Mouse (Mus musculus) lung, adult 18-20 months (tissue): ENCODE results near the gene Svbp.

Experiments
- DNase-seq, 2 experiments: peaks; one replicate each; pipeline ENCODE4 v3.0.0; 2022; ENCODE audit warnings: mixed read lengths in 2 of 2

Svbp gene

DNA sequence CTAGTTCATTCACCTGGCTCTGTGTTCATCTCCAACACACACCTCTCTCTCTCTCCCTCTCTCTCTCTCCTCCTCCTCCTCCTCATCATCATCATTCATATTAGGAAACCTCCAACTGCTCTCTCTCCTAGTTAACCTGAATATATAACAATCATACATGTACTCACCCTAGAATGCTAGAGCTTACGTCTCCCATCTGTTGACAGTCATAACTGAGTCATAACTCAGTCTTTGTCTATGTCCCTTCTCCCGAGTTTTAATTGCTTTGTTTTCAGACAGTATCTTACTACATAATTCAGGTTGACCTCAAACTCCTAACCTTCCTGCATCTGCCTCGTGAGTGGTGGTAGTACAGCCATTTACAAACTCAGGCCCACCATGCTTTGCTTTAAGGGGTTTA, 3.8 kb upstream of the Svbp start:
- no peak for DNase-seq

DNA sequence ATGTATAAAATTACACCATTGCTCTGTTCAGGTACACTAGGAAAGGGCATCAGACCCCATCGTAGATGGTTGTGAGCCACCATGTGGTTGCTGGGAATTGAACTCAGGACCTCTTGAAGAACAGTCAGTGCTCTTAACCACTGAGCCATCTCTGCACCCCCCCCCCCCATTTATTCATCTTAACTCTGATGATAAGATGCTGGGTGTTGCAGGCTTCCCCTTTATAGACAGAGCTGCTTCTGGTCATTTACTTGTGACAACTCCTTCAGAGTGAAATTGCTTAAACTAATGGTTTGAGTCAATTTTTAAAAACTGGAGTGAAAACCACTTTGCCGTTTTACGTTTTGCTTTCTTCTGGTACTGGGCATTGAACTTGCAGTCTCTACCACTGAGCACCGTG, 2.3 kb upstream of the Svbp start:
- DNase-seq: no peak

DNA sequence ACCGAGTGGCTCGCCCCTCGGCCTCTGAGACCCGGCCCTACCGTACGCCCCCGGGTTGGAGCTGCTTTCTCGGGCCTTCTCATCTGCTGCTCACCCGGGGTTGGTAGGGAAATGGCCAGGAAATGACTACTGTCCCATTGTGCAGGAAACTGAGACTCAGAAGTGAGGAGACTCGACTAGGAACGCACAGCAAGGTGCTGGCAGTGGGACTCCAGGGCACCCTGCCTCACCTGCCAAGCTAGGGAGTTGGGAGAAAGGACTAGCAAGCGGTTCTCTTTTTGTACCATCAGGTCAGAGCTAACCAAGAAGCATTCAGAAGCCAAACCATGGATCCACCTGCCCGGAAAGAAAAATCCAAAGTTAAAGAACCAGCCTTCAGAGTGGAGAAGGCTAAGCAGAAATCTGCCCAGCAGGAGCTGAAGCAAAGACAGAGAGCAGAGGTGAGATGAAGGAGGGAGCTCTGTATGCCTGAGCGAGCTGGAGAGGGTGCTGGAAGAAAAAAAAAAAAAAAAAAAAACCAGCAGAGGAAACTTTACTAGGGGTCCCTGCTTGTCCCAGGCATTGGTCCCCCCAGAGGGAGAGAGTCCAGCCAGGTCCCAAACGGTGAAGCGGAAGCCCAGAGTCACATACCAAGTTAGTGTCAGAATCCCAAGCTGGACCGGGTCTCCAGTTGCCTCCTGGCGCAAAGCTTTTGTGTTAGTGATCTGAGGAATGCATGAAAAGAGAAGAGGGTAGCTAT, 645 bp downstream of the Svbp start:
- no peak for DNase-seq

DNA sequence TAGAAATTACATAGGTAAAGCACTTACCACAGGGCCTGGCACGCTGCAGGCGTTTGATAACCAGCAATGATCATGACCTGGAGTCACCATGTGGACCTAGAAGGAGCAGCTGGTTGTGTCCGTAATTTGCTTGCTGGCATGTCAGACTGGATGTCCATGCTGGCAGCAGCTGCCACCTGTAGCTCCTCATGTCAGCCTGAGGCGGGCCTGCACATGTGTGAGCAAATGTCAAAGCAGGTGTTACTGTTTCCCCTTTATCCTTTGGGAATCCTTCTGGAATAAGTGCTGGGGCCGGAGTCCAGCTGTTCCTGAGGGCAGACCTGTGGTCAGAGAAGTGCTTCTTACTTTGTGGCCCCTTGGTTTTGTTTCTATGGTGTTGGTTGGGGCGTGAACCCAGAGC, 3.0 kb downstream of the Svbp start:
- DNase-seq: no peak

GRCm38 (mm10) chr4:119204672-119205071, 9.6 kb downstream of the Svbp start:
- DNase-seq: peak; percentile 42 to 50

- no peak for DNase-seq
These were observed 21.6 kb downstream of the Svbp start for GRCm38 (mm10) chr4:119216667-119217066.

- peak in 1 of 2 experiments; percentile 21 for DNase-seq
These were observed 23.1 kb downstream of the Svbp start, which contains the start of gene Tmem269 for GRCm38 (mm10) chr4:119218169-119218568. Gene Tmem269 (minus strand): TSS chr4:119218217.

DNA sequence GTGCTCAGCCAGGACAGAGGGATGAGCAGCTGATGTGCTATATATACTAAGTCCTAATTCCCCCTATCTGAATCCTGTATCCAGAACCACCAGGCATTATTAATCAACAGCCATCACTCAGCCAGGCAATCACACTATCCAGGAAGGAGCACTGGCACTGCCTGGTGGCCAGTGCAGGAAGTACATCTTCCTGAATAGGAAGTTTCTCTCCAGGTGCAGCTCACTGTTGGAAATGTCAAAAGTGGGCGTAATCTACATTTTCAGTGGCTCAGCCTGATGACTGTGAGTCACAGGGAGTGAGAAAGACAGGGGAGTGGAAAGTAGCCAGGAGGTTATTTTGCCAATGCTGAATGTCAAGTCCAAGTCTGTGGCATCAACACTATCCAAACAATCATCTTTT, 28.6 kb downstream of the Svbp start:
- peak in 1 of 2 experiments; percentile 37 for DNase-seq

DNA sequence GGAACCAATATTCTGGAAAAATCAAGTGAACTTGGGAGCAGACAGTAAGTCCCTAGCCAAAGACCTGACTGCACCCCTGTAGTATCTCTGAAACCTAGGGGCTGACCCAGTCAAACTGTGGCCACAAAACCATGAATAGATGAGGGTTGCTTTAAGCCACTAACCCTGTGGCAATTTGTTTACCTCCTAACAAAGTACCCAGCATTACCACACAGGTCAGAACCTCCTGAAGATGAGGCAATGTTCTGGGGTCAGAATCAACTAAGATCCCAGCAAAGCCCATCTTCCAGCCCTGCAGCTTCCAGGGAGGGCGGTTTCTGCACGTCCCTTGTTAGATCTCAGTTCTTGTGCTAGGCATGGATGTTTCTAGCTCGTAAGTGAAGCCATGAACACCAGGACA, 29.4 kb downstream of the Svbp start:
- DNase-seq: no peak

DNA sequence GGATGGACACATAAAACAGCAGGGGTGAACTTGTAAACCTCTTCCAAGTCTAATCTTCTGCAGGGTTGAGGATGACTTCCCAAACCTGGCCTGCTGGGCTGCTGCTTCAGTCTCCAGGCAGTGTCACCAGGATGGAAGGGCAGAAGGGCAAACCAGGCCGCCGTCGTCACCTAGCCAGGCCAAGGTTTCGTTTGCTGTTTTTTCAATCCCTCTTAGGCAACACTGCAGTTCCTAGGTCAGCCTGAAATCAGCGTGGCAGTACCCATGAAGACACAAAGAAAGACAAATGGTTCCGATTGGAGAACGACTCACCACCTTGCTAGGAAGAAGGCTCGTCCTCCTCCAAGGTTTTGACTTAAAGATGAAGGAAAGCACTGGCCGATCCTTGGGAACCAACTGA, 30.6 kb downstream of the Svbp start:
- DNase-seq: no peak

- DNase-seq: no peak
These were observed 31.6 kb downstream of the Svbp start for GRCm38 (mm10) chr4:119226751-119227150.

DNA sequence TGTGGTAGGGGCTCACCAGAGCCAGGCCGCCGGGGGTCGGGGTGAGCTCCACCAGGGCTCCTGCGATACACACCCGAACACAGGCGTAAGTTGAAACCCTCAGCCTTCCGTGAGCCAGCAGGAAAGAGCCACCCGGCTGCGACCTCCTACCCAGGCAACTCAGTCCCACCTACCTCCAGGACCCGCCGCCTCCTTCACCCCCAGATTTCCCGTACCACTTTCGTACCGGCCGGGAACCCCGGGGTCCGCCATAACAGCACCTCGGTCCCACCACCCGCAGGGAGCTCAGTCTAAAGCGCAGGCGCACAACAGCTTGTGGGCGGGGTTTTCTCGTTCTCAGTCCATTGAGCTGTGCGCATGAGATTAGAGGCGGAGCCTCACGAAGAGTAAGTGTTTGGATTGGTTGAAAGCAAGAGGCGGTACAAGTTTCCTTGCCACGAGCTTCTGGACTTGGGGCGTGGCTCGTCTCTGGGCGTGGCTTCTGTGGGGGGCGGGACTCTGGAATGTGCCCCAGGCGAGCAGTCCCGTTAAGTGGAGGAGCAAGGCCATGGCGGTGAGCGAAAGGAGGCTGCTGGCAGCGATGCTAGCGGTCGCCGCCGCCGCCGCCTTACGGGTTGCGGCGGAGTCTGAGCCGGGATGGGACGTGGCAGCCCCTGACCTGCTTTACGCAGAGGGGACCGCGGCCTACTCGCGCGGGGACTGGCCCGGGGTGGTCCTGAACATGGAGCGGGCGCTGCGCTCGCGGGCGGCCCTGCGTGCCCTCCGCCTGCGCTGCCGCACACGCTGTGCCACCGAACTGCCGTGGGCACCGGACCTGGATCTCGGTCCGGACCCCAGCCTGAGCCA, 37.5 kb downstream of the Svbp start, which contains the start of the genes AU022252 and P3h1:
TSS of gene AU022252 (minus strand) at position 303 of the 846 bp plus-strand sequence.
TSS of gene P3h1 (plus strand) at position 506 of the 846 bp plus-strand sequence.
- DNase-seq: peak; percentile 100

DNA sequence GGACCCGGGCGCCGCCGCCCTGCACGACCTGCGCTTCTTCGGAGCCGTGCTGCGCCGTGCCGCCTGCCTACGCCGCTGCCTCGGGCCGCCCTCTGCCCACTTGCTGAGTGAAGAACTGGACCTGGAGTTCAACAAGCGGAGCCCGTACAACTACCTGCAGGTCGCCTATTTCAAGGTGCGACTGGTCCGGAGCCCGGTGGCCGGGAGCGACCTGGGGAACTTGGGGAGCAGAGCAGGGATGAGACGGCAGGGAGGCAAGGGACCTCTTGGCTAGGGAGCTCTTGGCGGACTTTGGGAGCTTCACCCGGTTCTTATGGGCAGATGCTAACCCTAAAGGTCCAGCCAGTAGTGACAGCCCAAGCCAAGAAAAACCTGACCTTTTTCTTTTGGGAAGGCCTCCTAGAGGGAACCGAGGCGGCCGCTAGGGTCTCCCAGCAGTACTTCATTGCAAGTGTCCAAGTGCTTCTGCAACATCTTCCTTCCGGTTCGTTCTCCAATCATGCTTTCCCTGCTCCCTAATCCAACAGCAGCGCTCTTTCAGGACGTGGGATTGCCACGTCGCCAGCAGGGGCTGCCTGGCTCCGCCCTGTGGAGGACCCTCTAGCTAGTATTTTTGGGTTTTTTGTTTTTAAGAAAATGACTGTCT, 38.3 kb downstream of the Svbp start:
- peak in 1 of 2 experiments; percentile 24 for DNase-seq

GRCm38 (mm10) chr4:119234348-119234747, 39.2 kb downstream of the Svbp start:
- no peak for DNase-seq

GRCm38 (mm10) chr4:119238661-119239060, 43.6 kb downstream of the Svbp start:
- DNase-seq: no peak

GRCm38 (mm10) chr4:119239181-119239682, 44.1 kb downstream of the Svbp start:
- DNase-seq: peak in 1 of 2 experiments; percentile 42

DNA sequence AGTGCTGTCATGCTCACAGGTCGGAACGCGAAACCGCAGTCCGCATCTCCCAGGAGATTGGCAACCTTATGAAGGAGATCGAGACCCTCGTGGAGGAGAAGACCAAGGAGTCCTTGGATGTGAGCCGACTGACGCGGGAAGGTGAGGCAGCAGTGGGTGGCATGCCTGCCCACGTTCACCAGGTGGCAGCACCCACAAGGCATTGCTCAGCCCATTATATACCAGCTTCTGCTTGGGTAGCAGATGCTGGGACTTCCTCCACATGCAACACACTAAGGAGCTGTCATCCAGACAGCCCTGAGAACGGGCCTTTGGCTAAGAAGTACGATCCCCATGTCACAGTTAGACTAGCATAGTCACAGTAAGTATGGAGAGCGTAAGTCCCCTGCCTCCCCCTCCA, 46.6 kb downstream of the Svbp start:
- DNase-seq: no peak

GRCm38 (mm10) chr4:119242571-119242970, 47.5 kb downstream of the Svbp start:
- DNase-seq: no peak

GRCm38 (mm10) chr4:119244468-119245240, 49.5 kb downstream of the Svbp start:
- no peak for DNase-seq

DNA sequence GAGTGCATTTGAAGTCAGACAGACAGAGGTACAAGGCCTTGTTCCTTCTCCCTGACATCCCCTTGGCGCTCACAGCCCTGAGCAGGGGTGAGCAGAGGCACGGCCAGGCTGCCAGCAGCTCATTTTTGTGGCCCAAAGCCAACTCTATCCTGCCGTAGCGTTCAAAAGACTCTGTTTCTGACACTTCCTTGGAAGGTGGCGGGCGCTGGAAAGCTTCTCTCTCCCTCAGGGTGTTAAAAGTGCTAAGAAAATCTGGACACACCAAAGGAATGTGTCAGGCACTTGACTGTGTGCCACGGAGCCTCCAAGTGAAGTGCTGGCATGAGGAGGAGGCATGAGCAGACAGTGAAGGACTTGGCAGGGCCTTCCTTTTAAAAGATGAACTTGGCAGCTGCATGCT, 50.5 kb downstream of the Svbp start:
- peak; percentile 46 to 50 for DNase-seq

GRCm38 (mm10) chr4:119245961-119246360, 50.9 kb downstream of the Svbp start:
- DNase-seq: no peak

- DNase-seq: no peak
These were observed 51.7 kb downstream of the Svbp start for GRCm38 (mm10) chr4:119246688-119247225.
